Mouse (Mus musculus): ENCODE data around the gene Atp5l.

Atp5l gene

DNA sequence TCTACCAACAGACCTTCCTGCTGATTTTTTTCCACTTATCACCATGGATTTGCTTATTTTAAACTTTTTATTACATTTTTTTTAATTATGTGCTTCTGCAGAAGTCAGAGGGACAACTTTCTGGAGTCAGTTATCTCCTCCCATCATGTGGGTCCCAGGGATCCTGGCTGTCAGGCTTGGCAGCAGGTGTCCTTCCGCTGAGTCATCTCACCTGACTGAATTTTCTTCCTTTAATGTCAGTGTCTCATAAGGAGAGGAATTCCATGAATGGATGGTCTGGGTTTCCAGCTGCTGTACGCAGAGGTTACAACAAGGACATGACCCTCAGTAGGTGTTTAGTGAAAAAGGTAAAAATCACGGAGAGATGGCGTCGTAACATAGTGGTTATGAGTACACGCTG is 29.3 kb downstream of the Atp5l start:
- DNase-seq = no peak

DNA sequence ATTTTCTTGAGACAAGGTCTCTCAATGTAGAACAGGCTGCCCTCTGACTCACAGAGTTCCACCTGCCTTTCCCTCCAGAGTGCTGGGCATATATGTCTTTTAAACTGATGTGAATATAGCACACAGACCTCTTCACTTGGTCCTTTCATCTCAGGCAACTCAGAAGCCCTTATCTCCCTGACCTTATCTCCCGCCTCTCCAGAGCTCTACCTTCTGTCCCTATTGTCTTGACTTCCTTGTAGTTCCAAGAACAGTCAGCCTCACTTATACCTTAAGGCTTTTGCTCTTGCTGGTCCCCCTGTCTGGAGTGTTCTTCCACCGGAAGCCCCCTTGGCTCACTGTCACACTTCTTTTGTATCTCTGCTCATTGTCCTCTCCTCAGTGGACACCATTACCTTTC is 30.4 kb downstream of the Atp5l start:
- no peak for DNase-seq

DNA sequence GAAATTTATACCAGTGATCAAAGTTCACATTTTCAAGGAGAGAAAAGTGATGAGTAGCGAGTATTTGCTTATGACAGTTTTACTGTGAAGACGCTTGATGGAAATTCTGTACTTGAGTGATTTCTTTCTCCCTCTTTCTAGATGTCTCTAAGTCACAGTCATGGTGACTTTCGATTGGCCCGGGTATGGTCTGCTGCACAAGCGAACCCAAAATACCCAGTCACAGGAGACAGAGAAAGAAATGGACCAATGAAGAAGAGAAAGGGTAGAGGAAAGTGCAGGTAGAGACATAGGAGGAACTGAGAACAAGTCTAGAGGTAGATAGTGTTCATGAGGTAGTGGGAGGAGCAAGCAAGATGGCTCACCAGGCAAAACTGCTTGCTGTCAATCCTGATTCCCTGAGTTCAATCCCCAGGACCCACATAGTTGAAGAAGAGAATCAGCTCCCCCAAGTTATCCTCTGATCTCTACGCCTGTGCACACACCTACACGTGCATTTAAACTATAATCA is 32.4 kb downstream of the Atp5l start:
- DNase-seq = no peak

DNA sequence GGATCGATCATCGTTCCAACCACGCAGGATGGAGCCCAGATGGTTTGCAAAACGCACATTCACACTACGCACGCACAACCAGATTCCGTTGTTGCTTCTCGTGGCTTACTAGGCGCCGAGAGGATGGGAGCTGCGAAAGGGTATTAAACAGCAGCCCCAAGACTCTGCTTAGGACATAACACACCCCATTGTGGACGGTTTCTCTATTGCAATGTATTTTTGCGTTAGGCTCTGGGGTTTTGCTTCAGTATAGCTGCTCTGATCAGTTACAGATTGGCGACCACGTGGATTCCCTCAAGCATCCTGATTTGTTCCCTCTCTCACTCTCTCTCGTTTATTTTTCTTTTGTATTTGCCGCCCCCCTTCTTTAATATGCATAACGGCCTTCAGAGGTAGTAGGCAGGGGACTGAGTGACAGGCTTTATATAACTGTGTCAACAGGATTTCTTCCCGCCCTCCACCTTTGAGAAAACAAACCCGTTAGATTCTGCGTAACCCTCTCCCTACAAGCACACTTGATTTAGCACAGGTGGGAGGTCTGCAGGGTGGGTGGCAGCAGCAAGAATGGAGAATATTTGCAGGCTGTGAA is 37.5 kb downstream of the Atp5l start:
- peak; percentile 56 for DNase-seq

DNA sequence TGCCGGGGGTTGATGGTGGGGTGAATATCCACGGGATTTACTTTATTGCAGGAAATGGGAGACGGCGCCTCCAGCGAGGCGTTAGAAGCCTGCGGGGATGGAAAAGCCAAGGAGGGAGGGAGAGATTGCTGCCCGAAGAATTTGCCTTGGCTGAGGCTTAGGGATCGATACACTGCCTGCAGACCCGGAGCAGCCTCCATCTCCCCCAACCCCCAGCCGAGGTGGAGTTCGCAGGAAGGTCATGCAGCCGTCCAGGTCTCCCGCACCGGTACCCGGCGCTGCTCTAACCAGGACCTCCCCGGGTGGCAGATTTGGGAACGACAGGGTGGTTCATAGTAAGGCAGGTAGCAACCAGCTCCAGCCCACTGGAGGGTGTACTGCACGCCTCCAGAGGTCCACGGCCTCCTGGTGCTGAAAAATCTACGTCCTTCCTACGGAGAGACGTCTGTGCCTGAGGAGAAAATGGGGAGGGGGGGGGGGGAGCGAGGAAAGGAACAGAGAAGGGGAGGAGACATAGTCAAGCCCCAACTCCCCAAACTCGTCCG is 38.0 kb downstream of the Atp5l start:
- peak; percentile 76 for DNase-seq

DNA sequence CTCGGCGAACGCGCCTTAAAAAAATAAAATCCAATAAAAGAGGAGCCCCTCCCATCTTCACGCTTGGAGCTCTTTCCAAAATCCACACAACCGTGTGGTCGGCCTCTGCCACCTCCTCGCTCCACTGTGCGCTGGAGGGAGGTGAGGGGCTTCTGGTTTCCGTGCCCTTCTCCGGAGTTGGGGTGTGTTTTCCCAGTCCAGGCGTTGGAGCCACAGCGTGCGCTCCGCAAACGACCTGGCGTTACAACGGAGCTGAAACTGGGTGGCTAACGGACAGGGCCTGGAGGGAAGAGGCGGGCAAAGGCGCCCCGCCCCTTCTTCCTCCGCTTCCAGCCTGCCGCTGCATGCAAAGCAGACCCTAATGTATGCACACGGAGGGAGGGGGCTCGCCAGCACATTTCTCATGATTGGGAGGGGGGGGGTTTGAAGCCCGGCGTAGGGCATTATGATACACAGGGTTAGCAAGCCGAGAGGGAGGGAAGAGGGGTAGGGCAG is 38.6 kb downstream of the Atp5l start:
- peak; percentile 86 for DNase-seq

DNA sequence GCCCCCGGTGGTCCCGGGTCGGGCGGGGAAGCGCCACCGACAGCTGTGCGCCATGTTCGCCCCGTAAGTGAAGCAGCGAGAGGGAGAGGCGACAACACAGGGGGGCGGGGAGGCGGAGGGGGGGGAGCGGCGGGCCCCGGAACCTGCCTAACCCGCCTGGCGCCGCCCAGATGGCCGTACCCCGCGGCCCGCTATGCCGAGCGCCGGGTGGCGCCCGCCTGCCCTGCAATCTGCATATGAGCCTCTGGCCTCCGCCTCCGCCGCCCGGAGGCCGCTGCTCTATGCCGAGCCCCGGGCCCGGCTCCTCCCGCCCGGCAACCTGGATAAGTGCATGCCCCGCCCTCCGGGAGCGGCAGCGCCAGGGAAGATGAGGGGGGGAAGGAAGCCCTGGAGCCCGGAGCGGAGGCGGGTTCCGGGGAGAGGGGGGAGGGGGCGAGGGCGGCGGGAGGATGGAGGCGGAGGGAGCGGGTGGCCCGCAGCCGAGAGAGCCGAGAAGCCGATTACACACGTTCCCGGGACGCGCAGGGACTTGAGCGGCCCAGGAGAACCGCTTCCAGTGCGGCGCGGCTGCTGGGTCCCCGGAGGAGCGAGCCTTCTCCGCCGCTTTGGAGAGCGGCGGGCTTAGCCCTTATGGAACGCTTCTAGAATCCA is 39.2 kb downstream of the Atp5l start, which contains the start of gene Kmt2a:
Kmt2a (minus strand) TSS at position 76 of the 651 bp plus-strand sequence.
- DNase-seq = peak; percentile 98

DNA sequence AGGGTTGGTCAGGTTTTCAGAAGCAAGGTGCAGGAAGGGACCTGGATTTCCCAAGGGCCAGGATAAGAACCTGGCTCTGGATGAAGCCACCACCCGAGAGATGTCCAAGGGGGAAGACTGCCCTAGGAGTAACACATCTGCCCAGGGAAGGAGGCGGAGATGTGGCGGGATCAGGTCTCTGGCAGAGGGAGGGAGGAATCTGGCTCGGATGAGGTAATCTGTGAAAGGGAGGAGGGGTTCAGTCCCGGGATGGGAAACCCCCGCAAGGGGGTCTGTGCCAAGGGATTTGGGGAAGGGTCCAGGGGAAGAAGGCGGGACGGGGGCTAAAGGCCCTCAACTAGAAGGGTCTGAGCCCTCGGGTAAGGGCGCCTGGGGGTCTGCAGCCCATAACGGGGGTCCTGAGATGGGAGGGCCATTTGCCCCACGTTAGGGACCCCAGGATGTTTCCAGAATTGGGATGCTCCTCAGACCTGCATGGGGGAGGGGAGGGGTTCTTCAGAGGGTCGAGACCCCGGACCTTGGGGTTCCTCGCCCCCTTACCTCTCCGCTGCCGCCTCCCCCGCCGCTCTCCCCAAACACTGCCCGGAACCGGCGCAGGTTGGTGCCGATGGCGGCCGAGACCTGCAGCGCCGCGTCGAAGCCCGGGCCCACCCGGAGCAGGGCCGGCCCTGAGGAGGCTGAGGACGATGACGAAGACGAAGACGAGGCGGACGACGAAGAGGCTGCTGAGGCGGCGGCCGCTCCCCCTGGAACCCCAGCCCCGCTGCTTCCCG is 40.0 kb downstream of the Atp5l start:
- DNase-seq = peak; percentile 79

DNA sequence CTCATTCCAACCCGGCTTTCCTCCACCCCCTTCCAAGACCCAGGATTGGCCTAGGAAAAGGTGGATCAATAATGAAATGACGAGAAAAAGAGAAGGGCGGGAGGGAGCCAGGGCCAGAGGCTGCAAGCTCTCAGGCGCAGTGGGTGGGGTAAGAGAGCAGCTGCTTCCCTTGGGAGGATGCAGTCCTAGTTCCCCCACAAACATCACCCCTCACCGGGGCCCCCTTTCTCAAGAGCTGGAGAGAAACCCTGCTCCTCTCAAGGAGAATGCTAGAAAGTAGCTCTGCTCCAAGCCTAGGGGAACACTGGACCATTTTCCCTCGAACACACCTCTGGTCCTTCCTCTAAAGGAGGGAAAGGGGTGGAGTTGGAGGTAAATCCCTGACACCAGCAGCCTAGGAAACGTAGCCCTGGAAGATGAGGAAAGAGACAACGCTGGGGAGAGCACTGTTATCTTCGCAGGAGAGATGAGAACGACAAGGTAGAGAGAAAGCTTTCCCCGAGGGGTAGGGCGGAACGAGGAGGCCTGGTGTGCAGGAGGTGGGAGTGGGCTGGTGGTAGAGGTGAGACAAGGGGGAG is 40.8 kb downstream of the Atp5l start:
- peak; percentile 42 for DNase-seq

DNA sequence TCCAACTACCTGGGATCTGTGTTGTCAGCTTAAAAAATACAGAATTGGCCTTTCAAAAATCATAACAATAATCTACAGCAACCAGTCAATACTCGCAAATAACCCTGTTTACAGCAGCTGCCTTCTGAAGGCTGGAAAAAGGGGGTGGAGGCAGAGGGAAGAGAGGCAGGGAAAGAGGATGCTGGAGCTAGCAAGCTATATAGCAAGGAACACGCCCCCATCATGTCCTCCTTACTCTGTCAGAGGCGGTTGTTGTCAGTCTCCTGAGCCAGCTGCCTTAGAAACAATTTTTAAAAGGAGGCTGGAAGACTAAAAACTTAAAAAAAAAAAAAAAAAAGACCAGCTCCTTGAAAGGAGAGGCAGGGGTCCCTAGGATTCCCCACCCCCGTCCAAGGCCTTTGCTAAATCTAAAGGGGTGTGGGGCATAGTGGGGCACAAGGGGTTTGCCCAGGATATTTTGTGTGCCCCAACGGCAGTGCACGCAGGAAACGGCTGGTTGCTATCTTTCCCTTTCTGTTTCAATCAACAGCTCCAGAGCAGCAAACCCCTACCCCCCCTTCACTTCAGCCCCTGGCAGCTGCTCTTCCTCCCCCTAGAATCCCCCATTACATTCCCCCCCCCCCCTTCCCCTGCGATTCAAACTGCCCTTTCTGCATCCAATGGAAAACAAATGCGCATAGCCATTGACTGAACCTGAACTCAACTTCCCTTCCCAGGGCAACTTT is 41.6 kb downstream of the Atp5l start:
- DNase-seq = no peak

DNA sequence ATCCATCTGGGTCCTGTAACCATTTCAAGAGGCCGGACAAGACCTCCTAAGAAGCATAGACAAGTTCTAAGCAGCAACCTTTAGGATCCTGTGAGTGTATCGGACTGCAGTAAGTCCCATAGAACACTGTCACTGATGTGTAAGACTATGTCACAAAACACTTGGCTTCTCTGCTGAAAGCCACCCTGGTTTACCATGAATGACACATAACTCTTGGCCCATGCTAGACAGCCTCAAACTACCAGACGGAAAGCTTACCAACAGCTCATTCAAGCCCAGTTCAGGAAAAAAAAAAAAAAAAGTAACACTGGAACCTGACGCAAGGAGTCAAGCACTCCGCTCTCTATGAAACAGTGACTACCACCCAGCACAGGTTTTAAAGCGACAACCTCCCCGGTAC is 42.9 kb downstream of the Atp5l start:
- no peak for DNase-seq

DNA sequence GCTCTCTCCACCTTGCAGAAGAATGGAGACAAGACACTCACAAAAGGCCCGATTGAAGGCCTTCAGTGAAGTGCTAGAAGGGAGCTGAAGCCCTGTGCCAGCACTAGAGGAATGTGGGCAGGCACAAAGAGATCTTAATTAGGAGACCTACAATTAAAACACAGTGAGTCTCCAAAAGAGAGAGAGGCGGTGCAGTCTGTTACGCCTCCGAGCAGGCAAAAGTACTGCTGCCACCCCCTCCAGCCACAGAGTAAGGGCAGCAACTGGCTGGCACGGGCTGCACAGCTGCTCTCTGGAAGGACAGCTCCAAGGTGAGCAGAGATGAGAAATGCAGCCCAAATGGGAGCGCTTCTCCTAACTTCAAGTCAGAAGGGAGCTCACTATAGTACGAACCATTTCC is 45.1 kb downstream of the Atp5l start:
- no peak for DNase-seq

DNA sequence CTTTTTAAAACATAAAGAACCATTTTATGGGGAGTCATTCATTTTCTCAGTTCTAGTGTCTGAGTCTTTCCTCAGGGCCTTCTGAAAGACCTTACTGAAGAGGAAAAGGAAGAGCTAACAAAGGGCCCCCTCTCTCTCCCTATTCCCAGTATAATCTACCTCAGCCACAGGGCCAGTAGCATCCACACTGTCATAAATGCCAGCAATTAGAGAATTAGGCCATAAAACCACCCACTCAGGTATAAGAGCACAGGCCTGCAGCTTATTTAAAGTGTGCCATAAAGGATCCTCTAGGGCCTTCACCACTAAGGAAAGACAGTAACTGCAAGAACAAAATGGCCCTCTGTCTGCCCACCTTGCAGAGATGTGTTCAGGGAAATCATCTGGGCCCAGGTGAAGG is 46.3 kb downstream of the Atp5l start:
- no peak for DNase-seq

DNA sequence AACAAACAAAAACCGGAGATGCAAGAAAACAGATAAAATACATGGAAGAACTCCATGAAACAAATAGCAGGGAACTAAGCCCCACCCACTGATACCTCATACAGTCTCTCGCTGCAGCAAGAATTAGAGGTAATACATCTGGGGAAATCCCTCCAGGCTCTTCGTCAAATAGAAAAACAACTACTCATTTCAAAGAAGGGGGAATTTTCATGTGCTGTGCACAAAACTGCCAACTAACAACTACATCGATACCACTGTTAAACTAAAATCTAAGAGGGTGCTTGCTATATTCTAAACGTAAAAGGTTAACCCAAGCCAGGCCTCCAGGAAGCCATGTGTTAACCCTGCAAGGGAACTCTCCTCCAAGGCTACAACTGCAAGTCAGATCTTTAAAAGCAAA is 46.9 kb downstream of the Atp5l start:
- DNase-seq = no peak

DNA sequence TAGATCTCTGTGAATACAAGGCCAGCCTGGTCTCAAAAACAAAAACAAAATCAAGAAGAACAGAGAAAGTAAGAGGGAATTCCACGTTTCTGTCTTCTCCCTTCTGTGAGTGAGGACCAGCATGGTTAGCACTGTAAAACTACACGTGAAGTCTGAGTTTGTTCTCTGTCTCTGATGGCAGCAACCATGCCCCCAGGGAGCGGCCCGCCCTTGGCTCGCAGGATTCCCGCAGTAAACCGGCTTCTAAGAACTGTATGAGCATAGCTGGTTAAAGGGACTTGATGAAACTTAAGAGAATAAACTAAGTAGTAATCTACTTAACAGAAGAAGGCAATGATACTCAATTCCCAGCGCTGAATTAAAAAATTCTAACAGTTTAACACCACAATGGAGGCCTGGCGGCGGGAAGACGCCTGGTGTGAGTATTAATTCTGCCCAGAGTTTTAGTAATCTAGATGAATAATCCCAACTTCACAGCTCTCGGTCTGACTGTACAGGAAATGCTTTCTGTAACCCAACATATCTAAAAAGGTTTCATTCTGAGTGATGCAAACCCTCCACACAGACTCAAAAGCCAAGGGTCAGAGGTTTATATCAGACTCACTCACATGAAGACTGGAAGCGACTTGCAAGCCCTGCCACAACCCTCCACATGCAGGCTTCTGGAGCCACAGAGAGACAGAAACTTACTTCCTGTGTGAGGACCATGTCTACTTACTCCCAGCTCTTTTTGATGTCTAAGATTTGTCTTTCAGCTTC is 52.0 kb downstream of the Atp5l start:
- no peak for DNase-seq

DNA sequence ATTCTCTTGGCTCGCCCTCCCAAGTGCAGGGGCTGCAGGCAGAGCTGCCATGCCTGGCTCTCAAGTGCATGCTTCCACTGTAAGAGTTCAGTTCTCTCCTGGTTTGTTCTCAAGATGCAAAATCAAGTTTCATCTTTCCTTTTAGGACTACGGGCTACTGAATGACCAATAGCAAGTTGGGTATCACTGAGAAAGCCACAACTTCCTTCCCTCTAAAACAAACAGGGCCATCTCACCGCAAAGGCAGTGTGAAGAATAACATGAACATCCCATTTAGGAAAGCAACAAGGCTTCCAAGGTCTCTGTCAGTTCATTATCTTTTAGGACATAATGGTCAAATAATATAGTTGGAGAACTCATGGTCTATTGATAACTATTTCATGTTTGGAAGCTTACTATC is 52.9 kb downstream of the Atp5l start:
- DNase-seq = no peak

DNA sequence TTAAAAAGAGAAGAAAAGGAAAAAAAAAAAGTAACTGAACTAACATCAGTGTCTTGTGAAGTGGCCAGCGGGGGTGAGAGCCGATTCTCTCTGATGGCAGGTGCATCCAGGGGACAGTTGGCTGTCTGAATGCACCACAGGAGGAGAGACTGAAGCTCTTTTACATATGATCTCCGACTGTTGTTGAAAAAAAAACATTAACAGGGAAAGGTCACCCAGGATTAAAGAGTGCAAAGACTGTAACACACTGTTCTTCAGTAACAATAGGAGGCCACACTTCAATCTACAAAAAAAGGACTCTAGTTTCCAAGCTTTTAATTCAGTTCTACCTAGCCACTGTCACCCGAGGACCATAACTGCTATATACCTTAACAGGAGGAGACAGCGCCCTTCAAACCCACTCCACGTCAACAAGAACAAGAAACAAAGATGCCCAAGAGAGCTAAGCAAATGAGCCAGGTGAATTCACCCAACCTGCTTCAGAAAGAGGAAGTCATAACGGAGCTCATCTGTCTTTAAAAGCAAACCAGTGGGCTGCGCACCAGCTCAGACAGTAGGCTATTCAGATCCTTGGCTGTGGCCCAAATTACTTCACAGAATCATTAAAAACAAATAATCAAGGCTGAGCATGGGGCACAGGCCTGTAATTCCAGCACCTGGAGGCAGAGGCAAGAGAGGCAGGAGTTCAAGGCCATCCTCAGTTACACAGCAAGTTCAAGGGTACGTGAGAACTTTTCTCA is 53.9 kb downstream of the Atp5l start:
- DNase-seq = no peak

Data from cerebellum, adult 11-12 months (tissue).